Mouse (Mus musculus): ENCODE results near the gene Arhgap19. TPM values are rescaled to one million over a fixed set of nuclear protein-coding genes. Genes with fewer than 3 reads are reported as not detected.

Gene Arhgap19
- total and polyA plus RNA-seq, 3 experiments, result 20.4 to 36.8 (median 30.1) TPM

- no peak overlapping the region for H3K4me3 ChIP-seq (replicated peaks in 1 of 3; ENCODE audit: low read depth in 2 of 3, low read length in 2 of 3, poor library complexity in 1 of 3)
- peaks cover 4% of the 10 kb centered on the region for H3K9me3 ChIP-seq (replicated peaks; ENCODE audit: low read length)
- dilution Hi-C loops (cut with MboI; ENCODE audit: extremely low pct_ligation_motif_present, extremely low pct_unique_long_range_greater_than_20kb, low sequenced_read_pairs), result no loop called here
- peaks cover 4 to 33% of the 10 kb centered on the region in 2 experiments; a peak in 3 of 4 replicates for H3K4me1 ChIP-seq (ENCODE audit: control insufficient read depth in 1 of 2, insufficient read depth in 2 of 2)
- H3K9ac ChIP-seq (ENCODE audit: insufficient read depth, low read depth), result no peak overlapping the region
- H3K4me2 ChIP-seq (ENCODE audit: insufficient read depth, low read depth, poor library complexity, severe bottlenecking), result no peak overlapping the region
- H3K36me3 ChIP-seq (replicated peaks in 1 of 2; ENCODE audit: control insufficient read depth in 1 of 2, insufficient read depth in 1 of 2, low read length in 1 of 2), result no peaks in the 10 kb centered on the region
- H3K27ac ChIP-seq (ENCODE audit: insufficient read depth, low read depth), result no peak overlapping the region
- no peaks in the 10 kb centered on the region for H3K79me2 ChIP-seq (replicated peaks; ENCODE audit: control insufficient read depth, extremely low read depth, insufficient read depth, poor library complexity, severe bottlenecking)
- in situ Hi-C loops (cut with MboI; ENCODE audit: low pct_ligation_motif_present, low pct_unique_long_range_greater_than_20kb, low sequenced_read_pairs), result no loop called here
- TF ChIP-seq ZMIZ1 (IDR thresholded peaks at IDR 0.05; ENCODE audit: low read depth, low read length), result no peak
- TF ChIP-seq USF2 (conservative IDR thresholded peaks at IDR 0.05; ENCODE audit: low read depth, low read length), result no peak
- no peak for TF ChIP-seq MEF2A (IDR thresholded peaks at IDR 0.05; ENCODE audit: borderline replicate concordance, low read depth, low read length)
- TF ChIP-seq NELFE (IDR thresholded peaks at IDR 0.05; ENCODE audit: low read depth, low read length), result no peak
- no peak for TF ChIP-seq EP300 (IDR thresholded peaks at IDR 0.05; ENCODE audit: low read length)
- no peak for TF ChIP-seq MAZ (IDR thresholded peaks at IDR 0.05; ENCODE audit: low read depth, low read length)
- TF ChIP-seq KAT2A (IDR thresholded peaks at IDR 0.05; ENCODE audit: insufficient replicate concordance, low read length), result no peak
- no peak for TF ChIP-seq JUND (conservative IDR thresholded peaks at IDR 0.05; ENCODE audit: low read depth, low read length)
- no peak for TF ChIP-seq TBP (conservative IDR thresholded peaks at IDR 0.05; ENCODE audit: low read depth, low read length)
- no peak for TF ChIP-seq TCF12 (IDR thresholded peaks at IDR 0.05; ENCODE audit: low read depth, low read length)
- TF ChIP-seq CTCF (conservative IDR thresholded peaks at IDR 0.05 in 1 of 2, IDR thresholded peaks at IDR 0.05 in 1 of 2; ENCODE audit: low read depth in 2 of 2, low read length in 2 of 2), result no peak
- no peak for TF ChIP-seq PAX5 (IDR thresholded peaks at IDR 0.05; ENCODE audit: low read length)
- TF ChIP-seq UBTF (IDR thresholded peaks at IDR 0.05; ENCODE audit: low read depth, low read length), result no peak
- H3K27me3 ChIP-seq (replicated peaks), result no peaks in the 10 kb centered on the region
- no peak for DNase-seq (ENCODE audit: extremely low read depth)
Measured at GRCm38 (mm10) chr19:41816410-41816809, 14.6 kb upstream of the Arhgap19 start.

DNA sequence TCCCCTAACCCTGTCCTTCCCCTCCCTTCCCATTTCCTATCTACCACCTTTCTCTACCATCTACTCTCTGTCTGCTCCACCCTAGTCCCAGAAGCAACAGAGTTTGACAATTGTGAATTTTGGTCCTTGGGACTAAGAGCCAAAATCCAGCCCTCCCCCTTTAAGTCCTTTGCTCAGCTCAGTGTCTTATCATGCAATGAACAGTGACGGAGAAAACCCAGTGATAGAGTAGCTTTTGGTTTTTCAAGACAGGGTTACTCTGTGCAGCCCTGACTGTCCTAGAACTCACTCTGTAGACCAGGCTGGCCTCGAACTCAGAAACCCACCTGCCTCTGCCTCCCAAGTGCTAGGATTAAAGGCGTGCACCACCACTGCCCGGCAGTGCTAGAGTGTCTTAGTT lies 11.5 kb upstream of the Arhgap19 start:
- Histone ChIP-seq H3K36me3 (replicated peaks in 1 of 2; ENCODE audit: control insufficient read depth in 1 of 2, insufficient read depth in 1 of 2, low read length in 1 of 2) (no peaks in the 10 kb centered on the region), H3K9me3 (replicated peaks; ENCODE audit: low read length) (peaks cover 4% of the 10 kb centered on the region), H3K4me2 (ENCODE audit: insufficient read depth, low read depth, poor library complexity, severe bottlenecking) (no peak overlapping the region), H3K27me3 (replicated peaks) (no peaks in the 10 kb centered on the region), H3K9ac (ENCODE audit: insufficient read depth, low read depth) (no peak overlapping the region), H3K79me2 (replicated peaks; ENCODE audit: control insufficient read depth, extremely low read depth, insufficient read depth, poor library complexity, severe bottlenecking) (no peaks in the 10 kb centered on the region), H3K4me1 (ENCODE audit: control insufficient read depth in 1 of 2, insufficient read depth in 2 of 2) (peaks cover 2 to 16% of the 10 kb centered on the region in 2 experiments; a peak in 3 of 4 replicates), H3K4me3 (replicated peaks in 1 of 3; ENCODE audit: low read depth in 2 of 3, low read length in 2 of 3, poor library complexity in 1 of 3) (no peak overlapping the region), H3K27ac (ENCODE audit: insufficient read depth, low read depth) (no peak overlapping the region)
- in situ Hi-C loops (cut with MboI; ENCODE audit: low pct_ligation_motif_present, low pct_unique_long_range_greater_than_20kb, low sequenced_read_pairs), result no loop called here
- dilution Hi-C loops (cut with MboI; ENCODE audit: extremely low pct_ligation_motif_present, extremely low pct_unique_long_range_greater_than_20kb, low sequenced_read_pairs), result no loop called here
- DNase-seq (ENCODE audit: extremely low read depth), result no peak
- TF ChIP-seq ZKSCAN1 (IDR thresholded peaks at IDR 0.05; ENCODE audit: borderline replicate concordance, low read depth, low read length) (no peak), EP300 (IDR thresholded peaks at IDR 0.05; ENCODE audit: low read length) (no peak)

GRCm38 (mm10) chr19:41812525-41812924 lies 10.7 kb upstream of the Arhgap19 start:
- no peak for DNase-seq (ENCODE audit: extremely low read depth)
- Histone ChIP-seq H3K27ac (ENCODE audit: insufficient read depth, low read depth) (no peak overlapping the region), H3K9me3 (replicated peaks; ENCODE audit: low read length) (peaks cover 4% of the 10 kb centered on the region), H3K9ac (ENCODE audit: insufficient read depth, low read depth) (no peak overlapping the region), H3K79me2 (replicated peaks; ENCODE audit: control insufficient read depth, extremely low read depth, insufficient read depth, poor library complexity, severe bottlenecking) (no peaks in the 10 kb centered on the region), H3K4me1 (ENCODE audit: control insufficient read depth in 1 of 2, insufficient read depth in 2 of 2) (peaks cover 2 to 8% of the 10 kb centered on the region in 2 experiments; a peak in 3 of 4 replicates), H3K36me3 (replicated peaks in 1 of 2; ENCODE audit: control insufficient read depth in 1 of 2, insufficient read depth in 1 of 2, low read length in 1 of 2) (no peaks in the 10 kb centered on the region), H3K4me2 (ENCODE audit: insufficient read depth, low read depth, poor library complexity, severe bottlenecking) (no peak overlapping the region), H3K4me3 (replicated peaks in 1 of 3; ENCODE audit: low read depth in 2 of 3, low read length in 2 of 3, poor library complexity in 1 of 3) (no peak overlapping the region), H3K27me3 (replicated peaks) (no peaks in the 10 kb centered on the region)
- dilution Hi-C loops (cut with MboI; ENCODE audit: extremely low pct_ligation_motif_present, extremely low pct_unique_long_range_greater_than_20kb, low sequenced_read_pairs) (no loop called here), in situ Hi-C loops (cut with MboI; ENCODE audit: low pct_ligation_motif_present, low pct_unique_long_range_greater_than_20kb, low sequenced_read_pairs) (no loop called here)
- TF ChIP-seq MEF2A (IDR thresholded peaks at IDR 0.05; ENCODE audit: borderline replicate concordance, low read depth, low read length) (no peak), MAX (IDR thresholded peaks at IDR 0.05; ENCODE audit: low read length) (no peak), MXI1 (IDR thresholded peaks at IDR 0.05; ENCODE audit: low read depth, low read length) (no peak), RCOR1 (conservative IDR thresholded peaks at IDR 0.05; ENCODE audit: low read depth, low read length) (no peak), TBP (conservative IDR thresholded peaks at IDR 0.05; ENCODE audit: low read depth, low read length) (no peak), CHD2 (IDR thresholded peaks at IDR 0.05; ENCODE audit: low read length) (no peak), TCF12 (IDR thresholded peaks at IDR 0.05; ENCODE audit: low read depth, low read length) (no peak), SMC3 (IDR thresholded peaks at IDR 0.05; ENCODE audit: low read depth, low read length) (no peak), NRF1 (IDR thresholded peaks at IDR 0.05; ENCODE audit: low read depth, low read length) (no peak), MAFK (IDR thresholded peaks at IDR 0.05; ENCODE audit: insufficient replicate concordance, low read length) (no peak), MYC (IDR thresholded peaks at IDR 0.05; ENCODE audit: low read depth, low read length) (no peak), BHLHE40 (IDR thresholded peaks at IDR 0.05; ENCODE audit: low read depth, low read length) (no peak), CHD1 (IDR thresholded peaks at IDR 0.05; ENCODE audit: low read depth, low read length) (no peak), SIN3A (IDR thresholded peaks at IDR 0.05; ENCODE audit: low read length) (no peak), UBTF (IDR thresholded peaks at IDR 0.05; ENCODE audit: low read depth, low read length) (no peak)

All from CH12.LX (cell line).